Mouse (Mus musculus) MEL (cell line): Measurements from ENCODE around the gene Hoxd11. TPM values are rescaled to one million over a fixed set of nuclear protein-coding genes. Genes with fewer than 3 reads are reported as not detected.

Source experiments
- DNase-seq: peaks from one replicate; pipeline ENCODE4 v3.0.0; 2011; ENCODE audit warnings: low read depth, low spot score
- H3K27ac ChIP-seq: 2 replicates; pipeline ENCODE4 v1.5.1; 2012; ENCODE audit warnings: low read depth, mild to moderate bottlenecking, control low read depth, low read length, moderate library complexity; ENCODE audit not compliant: control insufficient read depth
- H3K27me3 ChIP-seq, 2 experiments: fragments of 150-350 bp in 1 of 2; sonication (generic) in 1 of 2; 2 replicates each; pipeline ENCODE4 v1.6.1; 2012; ENCODE audit warnings: low read length in 2 of 2, mild to moderate bottlenecking in 2 of 2, improper control_type of control experiment in 1 of 2, moderate library complexity in 1 of 2; ENCODE audit not compliant: insufficient read depth in 2 of 2, control insufficient read depth in 1 of 2
- H3K36me3 ChIP-seq, 2 experiments: 2 replicates each; pipeline ENCODE4 v1.6.1; 2012 to 2014; ENCODE audit warnings: low read length in 2 of 2, improper control_type of control experiment in 1 of 2, inconsistent platforms in 1 of 2, mild to moderate bottlenecking in 1 of 2; ENCODE audit not compliant: insufficient read depth in 2 of 2, control insufficient read depth in 1 of 2
- H3K4me1 ChIP-seq, 2 experiments: fragments of 150-350 bp in 1 of 2; sonication (generic) in 1 of 2; 2 replicates each; pipeline ENCODE4 v1.6.1; 2012; ENCODE audit warnings: low read length in 2 of 2, improper control_type of control experiment in 1 of 2, mild to moderate bottlenecking in 1 of 2; ENCODE audit not compliant: insufficient read depth in 2 of 2, control insufficient read depth in 1 of 2
- H3K4me3 ChIP-seq, 2 experiments: fragments of 150-350 bp in 1 of 2; sonication (generic) in 1 of 2; 2 replicates each; pipeline ENCODE4 v1.5.1; 2012; ENCODE audit warnings: low read depth in 2 of 2, low read length in 2 of 2, mild to moderate bottlenecking in 2 of 2, moderate library complexity in 2 of 2, control low read depth in 1 of 2, improper control_type of control experiment in 1 of 2; ENCODE audit not compliant: control insufficient read depth in 1 of 2, insufficient read depth in 1 of 2
- H3K79me2 ChIP-seq: 2 replicates; pipeline ENCODE4 v1.6.1; 2012; ENCODE audit warnings: mild to moderate bottlenecking, low read length, moderate library complexity; ENCODE audit not compliant: control insufficient read depth, poor library complexity, insufficient read depth
- H3K9ac ChIP-seq: 2 replicates; pipeline ENCODE4 v1.6.1; 2012; ENCODE audit warnings: low read depth, mild to moderate bottlenecking, control low read depth, low read length, moderate library complexity; ENCODE audit not compliant: control insufficient read depth, poor library complexity, severe bottlenecking
- H3K9me3 ChIP-seq: fragments of 150-350 bp; sonication (generic); replicated peaks from 2 replicates; pipeline ENCODE4 v1.6.1; 2012; ENCODE audit warnings: mild to moderate bottlenecking, low read length, improper control_type of control experiment, moderate library complexity; ENCODE audit not compliant: insufficient read depth
- CHD1 ChIP-seq: IDR thresholded peaks from 2 replicates; pipeline ENCODE4 v1.6.1; 2012; ENCODE audit warnings: low read depth, mild to moderate bottlenecking, inconsistent platforms, low read length, improper control_type of control experiment
- ETS1 ChIP-seq: IDR thresholded peaks from 2 replicates; pipeline ENCODE4 v1.6.1; 2012; ENCODE audit warnings: low read depth, mild to moderate bottlenecking, inconsistent platforms, low read length, improper control_type of control experiment, moderate library complexity
- JUND ChIP-seq: IDR thresholded peaks from 2 replicates; pipeline ENCODE4 v1.6.1; 2011; ENCODE audit warnings: low read depth, mild to moderate bottlenecking, improper control_type of control experiment, low read length
- KAT2A ChIP-seq: conservative IDR thresholded peaks from 2 replicates; pipeline ENCODE4 v1.6.1; 2012; ENCODE audit warnings: low read depth, low read length, improper control_type of control experiment, inconsistent platforms
- POLR2A ChIP-seq, 2 experiments: IDR thresholded peaks; 2 replicates each; pipeline ENCODE4 v1.6.1; 2011 to 2012; ENCODE audit warnings: low read length in 2 of 2, mild to moderate bottlenecking in 2 of 2, control low read depth in 1 of 2, improper control_type of control experiment in 1 of 2, low read depth in 1 of 2, moderate library complexity in 1 of 2; ENCODE audit not compliant: control insufficient read depth in 1 of 2, insufficient read depth in 1 of 2, poor library complexity in 1 of 2
- RAD21 ChIP-seq: IDR thresholded peaks from 2 replicates; pipeline ENCODE4 v1.6.1; 2011; ENCODE audit warnings: mild to moderate bottlenecking, low read depth, low read length, improper control_type of control experiment
- SIN3A ChIP-seq: IDR thresholded peaks from 2 replicates; pipeline ENCODE4 v1.6.1; 2012; ENCODE audit warnings: low read length, improper control_type of control experiment, inconsistent platforms
- SMC3 ChIP-seq: IDR thresholded peaks from 2 replicates; pipeline ENCODE4 v1.6.1; 2011; ENCODE audit warnings: low read depth, low read length, improper control_type of control experiment
- TBP ChIP-seq: IDR thresholded peaks from 2 replicates; pipeline ENCODE4 v1.8.0; 2011; ENCODE audit warnings: low read depth, low read length, improper control_type of control experiment
- USF1 ChIP-seq: IDR thresholded peaks from 2 replicates; pipeline ENCODE4 v1.6.1; 2014; ENCODE audit warnings: low read depth, mild to moderate bottlenecking, inconsistent platforms, low read length, improper control_type of control experiment, moderate library complexity
- ZNF384 ChIP-seq: IDR thresholded peaks from 2 replicates; pipeline ENCODE4 v1.6.1; 2012; ENCODE audit warnings: low read depth, mild to moderate bottlenecking, inconsistent platforms, low read length, improper control_type of control experiment
- polyA plus RNA-seq, 2 experiments: library from polyadenylated mRNA; stranded (reverse) in 1 of 2; unstranded in 1 of 2; fragments of >175 nt in 1 of 2; fragments of >200 nt in 1 of 2; gene quantifications; 2 replicates each; pipeline versions ENCODE4 v1.2.1 to v1.2.4; 2012; ENCODE audit warnings: low replicate concordance in 2 of 2, low read depth in 1 of 2; ENCODE audit not compliant: insufficient read length in 2 of 2, insufficient read depth in 1 of 2, missing spikeins in 1 of 2
- total RNA-seq: library from RNA; depleted of rRNA; stranded (reverse); fragments of 300-350 nt; gene quantifications from 2 replicates; pipeline ENCODE4 v1.2.3, GENCODE M21; 2012

Gene Hoxd11
- total and polyA plus RNA-seq, 3 experiments = not detected

GRCm38 (mm10) chr2:74686301-74686987 is 7.1 kb downstream of the Hoxd11 start (continued):
- TF ChIP-seq ZNF384 (peak; percentile 87), CHD1 (no peak), TBP (no peak), POLR2A (IDR thresholded peaks at IDR 0.05; ENCODE audit: control insufficient read depth in 1 of 2, insufficient read depth in 1 of 2, low read depth in 1 of 2, low read length in 2 of 2, poor library complexity in 1 of 2) (no peak), ETS1 (no peak)

- no peak for TF ChIP-seq KAT2A
- TF ChIP-seq JUND = no peak
- no peak for TF ChIP-seq SMC3
- TF ChIP-seq USF1 = no peak
- no peak for TF ChIP-seq RAD21
- TF ChIP-seq, all 39 proteins: peak for 0
- H3K4me1 ChIP-seq = no peaks in the 10 kb centered on the region
These were observed 7.8 kb downstream of the Hoxd11 start for GRCm38 (mm10) chr2:74686988-74687697.

GRCm38 (mm10) chr2:74687698-74688555 is 8.6 kb downstream of the Hoxd11 start:
- Histone ChIP-seq H3K9ac (no peak overlapping the region), H3K9me3 (no peaks in the 10 kb centered on the region), H3K36me3 (no peaks in the 10 kb centered on the region), H3K4me3 (no peak overlapping the region), H3K27me3 (peaks cover 0 to 2% of the 10 kb centered on the region in 2 experiments; a peak in 3 of 4 replicates), H3K27ac (no peak overlapping the region), H3K79me2 (no peaks in the 10 kb centered on the region), H3K4me1 (no peaks in the 10 kb centered on the region)
- DNase-seq = no peak
- TF ChIP-seq SIN3A = no peak

More at GRCm38 (mm10) chr2:74686988-74687697, 7.8 kb downstream of the Hoxd11 start:
- H3K4me3 ChIP-seq = no peak overlapping the region
- no peak overlapping the region for H3K27ac ChIP-seq
- no peaks in the 10 kb centered on the region for H3K79me2 ChIP-seq
- peaks cover 0 to 2% of the 10 kb centered on the region in 2 experiments; a peak in 3 of 4 replicates for H3K27me3 ChIP-seq
- no peaks in the 10 kb centered on the region for H3K36me3 ChIP-seq
- no peak for DNase-seq
- no peak overlapping the region for H3K9ac ChIP-seq
- no peaks in the 10 kb centered on the region for H3K9me3 ChIP-seq
